Mouse (Mus musculus) lung, embryonic 14.5 days (tissue): Measurements from ENCODE around the gene Strada. TPM values are rescaled to one million over a fixed set of nuclear protein-coding genes. Genes with fewer than 3 reads are reported as not detected.

ENCODE experiments used
- ATAC-seq: fragments of 200-750 bp; cut with Nextera tagmentation; 2 replicates; pipeline ENCODE4 v1.8.0; 2017; ENCODE audit warnings: mild to moderate bottlenecking, moderate TSS enrichment, moderate library complexity; ENCODE audit not compliant: insufficient read depth
- DNase-seq: peaks from one replicate; pipeline ENCODE4 v3.0.0-alpha.2; 2015
- H3K27ac ChIP-seq: fragments of 300-500 bp; sonication (generic); 2 replicates; pipeline ENCODE4 v1.5.1; 2014; ENCODE audit warnings: low read depth, mild to moderate bottlenecking, moderate library complexity
- H3K27me3 ChIP-seq: fragments of 300-500 bp; sonication (generic); 2 replicates; pipeline ENCODE4 v1.6.1; 2014; ENCODE audit warnings: low read length, control low read depth; ENCODE audit not compliant: insufficient read depth
- H3K36me3 ChIP-seq: fragments of 300-500 bp; sonication (generic); 2 replicates; pipeline ENCODE4 v1.6.1; 2014; ENCODE audit warnings: control low read depth; ENCODE audit not compliant: insufficient read depth
- H3K4me1 ChIP-seq: fragments of 300-500 bp; sonication (generic); 2 replicates; pipeline ENCODE4 v1.6.1; 2014; ENCODE audit warnings: antibody characterized with exemption, control low read depth; ENCODE audit not compliant: insufficient read depth
- H3K4me2 ChIP-seq: fragments of 300-500 bp; sonication (generic); 2 replicates; pipeline ENCODE4 v1.6.1; 2014; ENCODE audit warnings: mild to moderate bottlenecking
- H3K4me3 ChIP-seq: fragments of 300-500 bp; sonication (generic); 2 replicates; pipeline ENCODE4 v1.5.1; 2014; ENCODE audit warnings: low read depth, low read length
- H3K9ac ChIP-seq: fragments of 300-500 bp; sonication (generic); 2 replicates; pipeline ENCODE4 v1.6.1; 2014
- H3K9me3 ChIP-seq: fragments of 300-500 bp; sonication (generic); 2 replicates; pipeline ENCODE4 v1.6.1; 2016; ENCODE audit warnings: low read depth, low read length, control low read depth
- CTCF ChIP-seq: IDR thresholded peaks from 2 replicates; pipeline ENCODE4 v1.5.1; 2016; ENCODE audit warnings: antibody characterized with exemption, low read depth
- WGBS: fragments of 180-500 bp; shearing (Covaris S2); extraction: QIAGEN DNeasy Blood & Tissue Kit; methylation state at CpG from one replicate; pipeline ENCODE4 v1.1.7; 2014; 5-methylcytosine and 5-hydroxymethylcytosine counted together
- polyA plus RNA-seq: library from polyadenylated mRNA; unstranded; fragments of >200 nt; fragmentation: Nextera tagmentation; extraction: Ambion mirVana; gene quantifications from 2 replicates; pipeline ENCODE4 v1.2.1, GENCODE M21; 2014

Strada gene
- polyA plus RNA-seq, 1 experiment from 2014 or later: 32.6 TPM

DNA sequence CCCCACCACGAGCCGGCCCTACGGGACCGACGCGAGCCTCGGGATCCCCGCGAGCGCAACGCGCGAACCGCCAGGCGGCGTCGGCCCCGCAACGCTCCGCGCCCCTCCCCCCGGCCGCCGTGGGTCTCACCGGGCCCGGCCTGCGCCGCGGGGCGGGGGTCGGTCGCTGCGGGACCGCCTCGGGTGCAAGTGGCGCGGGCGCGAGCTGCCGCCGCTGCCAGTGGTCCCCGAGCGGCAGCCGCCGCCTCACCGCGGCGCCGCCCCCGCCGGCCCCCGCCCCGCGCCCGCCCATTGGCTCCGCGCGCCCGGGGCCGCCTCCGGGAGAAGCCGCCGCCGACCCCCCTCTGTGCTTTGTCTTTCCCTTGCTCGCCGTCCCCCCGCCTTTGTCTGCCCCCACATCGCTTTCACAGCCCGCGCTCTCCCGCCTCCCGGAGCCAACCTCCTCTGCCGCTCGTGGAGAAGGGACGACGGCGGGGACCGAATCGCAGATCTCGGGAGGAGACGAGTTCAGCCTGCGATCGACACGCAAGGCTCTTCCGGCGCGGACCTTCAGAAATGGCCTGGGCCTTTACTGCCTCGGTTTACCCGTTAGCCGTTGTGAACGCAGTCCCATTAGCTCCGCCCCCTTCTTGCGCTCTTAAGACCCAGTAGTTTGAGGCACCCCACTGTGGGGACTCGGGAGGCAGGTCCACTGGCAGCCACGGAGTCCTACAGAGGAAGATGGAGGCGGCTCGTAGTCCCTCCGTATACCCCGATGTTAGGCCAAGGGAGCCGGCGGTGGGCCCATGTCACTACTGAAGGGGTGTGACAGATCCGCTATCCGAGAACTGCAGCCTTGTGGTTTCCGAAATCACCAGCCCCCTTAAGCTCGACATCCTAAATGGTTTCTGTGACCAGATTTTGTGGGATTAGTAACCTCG is 41.8 kb downstream of the Strada start:
- DNase-seq: peak; percentile 87
- Histone ChIP-seq H3K27me3 (no peaks in the 10 kb centered on the region), H3K4me2 (peak overlapping the region; percentile 93), H3K36me3 (peaks cover 48% of the 10 kb centered on the region), H3K9me3 (no peaks in the 10 kb centered on the region), H3K27ac (peak overlapping the region; percentile 93), H3K4me1 (no peaks in the 10 kb centered on the region), H3K9ac (peak overlapping the region; percentile 93), H3K4me3 (peak overlapping the region; percentile 85)
- no peak for TF ChIP-seq CTCF
- ATAC-seq: peak; percentile 69
- WGBS: under 1% methylated on average over 81 of the region's 106 CpGs

DNA sequence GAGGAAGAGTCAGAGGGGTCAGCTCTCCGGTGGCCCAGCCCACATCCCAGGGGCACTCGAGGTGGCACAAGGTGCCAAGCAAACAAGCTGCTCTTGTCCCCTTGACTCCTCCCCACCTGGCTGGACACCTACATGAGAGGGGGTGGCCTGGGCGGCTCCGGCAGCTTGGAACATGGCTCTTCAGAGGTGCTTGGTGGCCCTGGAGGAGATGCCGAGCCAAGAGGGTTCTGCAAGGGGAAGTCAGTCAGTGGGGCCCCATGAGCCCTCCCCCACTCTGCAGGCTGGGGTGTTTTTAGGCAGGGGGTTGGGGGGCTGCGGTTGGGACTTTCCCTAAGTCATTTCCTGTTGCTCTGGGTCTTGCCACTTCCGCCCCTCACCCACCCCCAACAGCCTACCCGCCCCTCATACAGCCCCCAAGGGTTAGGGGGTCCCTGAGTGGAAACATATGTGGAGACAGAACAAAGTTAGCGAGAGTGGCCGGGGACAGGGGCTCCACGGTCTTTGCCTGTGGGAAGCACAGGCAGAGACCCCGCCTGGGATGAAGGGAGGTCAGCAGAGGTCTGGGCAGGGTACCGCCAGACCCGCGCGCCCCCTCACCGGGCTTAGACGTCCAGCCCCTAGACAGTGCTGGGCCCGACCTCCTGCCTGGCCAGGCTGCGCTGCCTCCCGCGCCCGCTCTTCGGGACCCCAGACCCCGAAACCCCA is 42.6 kb downstream of the Strada start:
- WGBS: under 1% methylated on average over 25 of the region's 25 CpGs
- DNase-seq: peak; percentile 57
- Histone ChIP-seq H3K4me2 (peak overlapping the region; percentile 93), H3K4me1 (no peaks in the 10 kb centered on the region), H3K9ac (peak overlapping the region; percentile 93), H3K9me3 (no peaks in the 10 kb centered on the region), H3K36me3 (peaks cover 51% of the 10 kb centered on the region), H3K4me3 (peak overlapping the region; percentile 85), H3K27ac (peak overlapping the region; percentile 93), H3K27me3 (no peaks in the 10 kb centered on the region)
- peak; percentile 50 for ATAC-seq
- no peak for TF ChIP-seq CTCF

DNA sequence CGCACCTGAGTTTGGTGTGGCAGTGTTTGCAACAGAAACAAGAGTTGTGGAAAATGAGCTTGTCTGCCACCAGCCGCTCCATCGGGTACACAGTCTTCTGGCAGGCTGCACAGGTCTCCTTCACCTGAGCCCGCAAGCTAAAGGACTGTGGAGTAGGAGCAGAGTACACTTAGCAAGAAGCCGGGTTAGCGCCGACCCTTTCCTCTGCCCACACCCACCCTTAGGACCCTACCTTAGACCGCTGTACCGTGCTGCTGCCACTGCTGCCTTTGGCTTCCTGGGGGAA is 43.1 kb downstream of the Strada start:
- no peaks in the 10 kb centered on the region for H3K4me1 ChIP-seq
- H3K27me3 ChIP-seq: no peaks in the 10 kb centered on the region
- ATAC-seq (peak; percentile 9), DNase-seq (no peak)
- WGBS: 32% methylated on average over 9 of the region's 9 CpGs
- peak overlapping the region; percentile 85 for H3K4me3 ChIP-seq
- no peak for TF ChIP-seq CTCF
- H3K9me3 ChIP-seq: no peaks in the 10 kb centered on the region
- H3K9ac ChIP-seq: peak overlapping the region; percentile 93
- peak overlapping the region; percentile 93 for H3K4me2 ChIP-seq
- peak overlapping the region; percentile 93 for H3K27ac ChIP-seq
- H3K36me3 ChIP-seq: peaks cover 51% of the 10 kb centered on the region

DNA sequence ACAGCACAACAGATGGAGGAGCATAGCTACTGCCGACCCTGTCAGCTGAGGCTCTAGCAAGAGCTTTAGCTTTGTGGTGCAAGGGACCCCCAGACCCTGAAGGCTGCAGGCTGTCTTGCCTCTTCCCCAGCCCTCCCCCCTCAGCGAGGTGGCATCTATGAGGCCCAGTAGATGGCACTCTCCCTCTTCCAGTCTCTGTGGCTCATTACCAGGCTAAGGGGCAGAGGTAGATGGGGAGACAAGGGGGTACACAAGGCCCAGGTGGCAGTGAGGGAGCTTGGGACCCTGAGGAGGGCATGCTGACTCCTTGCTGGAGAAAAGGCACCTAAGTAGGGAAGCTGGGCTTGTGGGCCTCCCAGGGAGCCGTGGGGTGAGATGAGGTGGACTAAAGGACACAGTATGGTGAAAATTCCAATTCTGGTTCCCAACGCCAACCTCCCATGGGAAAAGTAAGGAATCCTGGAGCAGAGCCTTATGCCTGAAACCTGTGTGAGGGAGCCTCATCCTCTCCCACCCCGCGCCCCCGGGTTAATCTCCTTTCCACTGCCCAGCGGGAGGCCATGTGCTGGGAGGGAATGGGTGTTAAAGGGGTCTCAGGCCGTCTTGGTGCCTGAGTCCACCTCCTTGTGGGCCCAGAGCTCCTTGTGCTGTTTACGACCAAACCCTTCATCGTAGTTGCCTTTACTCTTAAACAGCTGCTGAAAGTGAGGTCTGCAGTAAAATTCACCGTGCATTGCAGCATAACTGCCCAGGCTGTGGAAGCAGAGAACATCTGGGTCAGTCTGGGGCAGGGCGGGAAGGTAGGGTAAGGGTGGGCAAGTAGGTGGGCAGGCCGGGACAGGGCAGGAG is 43.7 kb downstream of the Strada start:
- peaks cover 53% of the 10 kb centered on the region for H3K36me3 ChIP-seq

DNA sequence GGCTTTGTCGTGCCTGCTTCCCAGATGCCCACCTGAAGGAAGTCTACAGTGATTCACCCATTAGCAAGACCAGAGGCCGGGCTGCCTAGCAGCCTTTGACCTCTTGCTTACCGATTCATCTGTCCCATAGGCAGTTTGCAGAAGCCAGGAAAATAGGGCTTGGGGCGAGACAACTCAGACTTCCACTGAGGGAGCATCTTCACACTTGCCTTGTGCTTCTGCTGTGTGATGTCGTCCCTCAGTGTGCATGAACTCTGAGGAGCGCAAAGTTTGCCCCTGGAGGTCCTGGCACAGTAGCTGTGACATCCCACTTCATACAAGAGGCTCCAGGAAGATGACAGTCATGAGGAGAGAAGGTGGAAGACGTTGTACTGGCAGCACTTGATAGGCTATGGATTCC is 44.8 kb downstream of the Strada start:
- no peak for TF ChIP-seq CTCF
- no peaks in the 10 kb centered on the region for H3K9me3 ChIP-seq
- peaks cover 64% of the 10 kb centered on the region for H3K36me3 ChIP-seq
- no peak for DNase-seq
- no peak overlapping the region for H3K4me2 ChIP-seq
- no peaks in the 10 kb centered on the region for H3K27me3 ChIP-seq
- no peak overlapping the region for H3K9ac ChIP-seq
- no peak for ATAC-seq
- no peak overlapping the region for H3K27ac ChIP-seq
- WGBS: 81% methylated on average over 7 of the region's 7 CpGs
- no peaks in the 10 kb centered on the region for H3K4me1 ChIP-seq
- no peak overlapping the region for H3K4me3 ChIP-seq

More for the DNA sequence above, 43.7 kb downstream of the Strada start:
- no peak for ATAC-seq
- Histone ChIP-seq H3K4me1 (no peaks in the 10 kb centered on the region), H3K27me3 (no peaks in the 10 kb centered on the region), H3K9me3 (no peaks in the 10 kb centered on the region), H3K4me2 (peak overlapping the region; percentile 93), H3K27ac (peak overlapping the region; percentile 93), H3K4me3 (peak overlapping the region; percentile 85), H3K9ac (peak overlapping the region; percentile 93)
- WGBS: 59% methylated on average over 14 of the region's 14 CpGs
- peak; percentile 43 for TF ChIP-seq CTCF
- peak; percentile 28 for DNase-seq

DNA sequence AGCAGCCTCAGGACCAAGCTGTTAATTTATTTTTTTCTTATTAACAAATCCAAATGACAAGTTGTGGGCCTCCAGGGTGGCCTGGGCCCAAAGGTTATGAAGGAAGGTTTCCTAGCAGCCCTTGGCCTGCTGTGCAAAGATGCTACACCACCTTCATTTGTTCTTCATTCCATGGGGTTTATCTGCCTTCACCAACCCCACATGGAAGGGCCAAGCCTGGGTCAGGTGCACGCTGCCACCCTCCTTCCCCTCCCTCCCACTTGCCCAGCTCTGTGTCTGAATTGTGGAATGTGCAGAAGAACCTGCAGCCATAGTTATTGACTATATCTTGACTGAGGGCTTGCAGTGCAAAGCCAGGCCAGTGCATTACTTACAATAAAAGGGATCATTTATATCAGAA is 45.7 kb downstream of the Strada start:
- no peak for ATAC-seq
- Histone ChIP-seq H3K36me3 (peaks cover 73% of the 10 kb centered on the region), H3K27ac (no peak overlapping the region)

More for the DNA sequence above, 45.7 kb downstream of the Strada start:
- TF ChIP-seq CTCF: no peak
- no peak overlapping the region for H3K4me3 ChIP-seq
- no peaks in the 10 kb centered on the region for H3K9me3 ChIP-seq
- H3K27me3 ChIP-seq: no peaks in the 10 kb centered on the region
- H3K4me1 ChIP-seq: no peaks in the 10 kb centered on the region
- H3K9ac ChIP-seq: no peak overlapping the region
- DNase-seq: no peak
- no peak overlapping the region for H3K4me2 ChIP-seq
- WGBS: 70% methylated on average over 1 of the region's 1 CpGs
